Mouse (Mus musculus) heart, embryonic 11.5 days (tissue): Measurements from ENCODE around the gene Mcat. TPM values are rescaled to one million over a fixed set of nuclear protein-coding genes. Genes with fewer than 3 reads are reported as not detected.
A peak's percentile ranks its signal among the peaks of the same experiment; 100 is the strongest.

Experiments used
- ATAC-seq: fragments of 200-750 bp; cut with Nextera tagmentation; replicated peaks from 2 replicates; pipeline ENCODE4 v1.8.0; 2017; ENCODE audit warnings: moderate library complexity; ENCODE audit not compliant: insufficient number of reproducible peaks, low FRiP score, low TSS enrichment
- H3K27ac ChIP-seq: fragments of 300-500 bp; sonication (generic); 2 replicates; pipeline ENCODE4 v1.5.1; 2014; ENCODE audit warnings: mild to moderate bottlenecking, low read depth, low read length
- H3K27me3 ChIP-seq: fragments of 300-500 bp; sonication (generic); 2 replicates; pipeline ENCODE4 v1.6.1; 2014; ENCODE audit warnings: mild to moderate bottlenecking, low read length, mixed read lengths; ENCODE audit not compliant: control insufficient read depth, insufficient read depth
- H3K36me3 ChIP-seq: fragments of 300-500 bp; sonication (generic); 2 replicates; pipeline ENCODE4 v1.6.1; 2014; ENCODE audit warnings: mild to moderate bottlenecking, low read length, moderate library complexity, mixed read lengths; ENCODE audit not compliant: control insufficient read depth, insufficient read depth
- H3K4me1 ChIP-seq: fragments of 300-500 bp; sonication (generic); 2 replicates; pipeline ENCODE4 v1.6.1; 2014; ENCODE audit warnings: low read length; ENCODE audit not compliant: control insufficient read depth, insufficient read depth
- H3K4me2 ChIP-seq: fragments of 300-500 bp; sonication (generic); 2 replicates; pipeline ENCODE4 v1.6.1; 2014; ENCODE audit warnings: mild to moderate bottlenecking, moderate library complexity
- H3K4me3 ChIP-seq: fragments of 300-500 bp; sonication (generic); 2 replicates; pipeline ENCODE4 v1.5.1; 2014; ENCODE audit warnings: low read depth, low read length
- H3K9ac ChIP-seq: fragments of 300-500 bp; sonication (generic); 2 replicates; pipeline ENCODE4 v1.6.1; 2014; ENCODE audit warnings: mild to moderate bottlenecking, low read depth, low read length, moderate library complexity
- H3K9me3 ChIP-seq: fragments of 300-500 bp; sonication (generic); replicated peaks from 2 replicates; pipeline ENCODE4 v1.6.1; 2016; ENCODE audit warnings: low read length; ENCODE audit not compliant: control insufficient read depth
- WGBS: fragments of 180-500 bp; shearing (Covaris S2); extraction: QIAGEN DNeasy Blood & Tissue Kit; methylation state at CpG from one replicate; pipeline ENCODE4 v1.1.7; 2014; ENCODE audit not compliant: insufficient replicate concordance; 5-methylcytosine and 5-hydroxymethylcytosine counted together
- polyA plus RNA-seq: library from polyadenylated mRNA; unstranded; fragments of >200 nt; fragmentation: Nextera tagmentation; extraction: Ambion mirVana; gene quantifications from 2 replicates; pipeline ENCODE4 v1.2.1, GENCODE M21; 2014

Mcat gene
- polyA plus RNA-seq, 1 experiment from 2014 or later, result 28.3 TPM

DNA sequence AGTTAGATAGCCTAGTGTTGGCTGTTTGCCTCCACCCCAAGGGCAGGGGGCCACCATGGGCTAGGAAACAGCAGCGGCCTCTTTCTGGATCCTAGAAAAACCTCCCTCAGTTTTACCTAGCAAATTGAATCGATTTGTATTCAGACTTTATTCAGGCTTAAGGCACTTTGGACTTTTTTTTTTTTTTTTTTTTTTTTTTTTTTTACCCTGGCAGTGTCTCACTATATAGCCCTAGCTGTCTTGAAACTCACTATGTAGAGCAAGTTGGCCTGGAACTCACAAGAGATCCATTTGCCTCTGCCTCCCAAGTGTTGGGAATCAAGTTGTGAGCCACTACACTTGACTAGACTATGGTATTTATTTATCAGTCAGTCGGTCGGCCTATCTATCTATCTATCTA lies 33.2 kb upstream of the Mcat start:
- ATAC-seq, result no peak
- WGBS, result 85% methylated on average over 4 of the region's 4 CpGs
- no peak overlapping the region for H3K4me2 ChIP-seq

DNA sequence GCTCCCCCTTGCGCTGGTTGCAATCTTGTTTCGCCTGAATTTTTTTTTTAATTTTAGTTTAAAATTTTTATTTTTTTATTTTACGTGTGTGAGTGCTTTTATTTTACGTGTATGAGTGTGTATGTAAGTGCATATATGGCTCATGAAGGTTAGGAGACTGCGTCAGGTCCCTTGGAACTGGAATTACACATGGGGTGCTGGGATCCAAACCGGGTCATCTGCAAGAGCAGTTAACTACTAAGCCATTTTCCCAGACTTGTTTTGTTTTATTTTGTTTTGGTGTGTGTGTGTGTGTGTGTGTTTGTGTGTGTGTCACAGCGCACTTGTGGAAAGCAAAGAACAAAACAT lies 31.8 kb upstream of the Mcat start:
- H3K4me3 ChIP-seq, result peak overlapping the region; percentile 56
- WGBS, result 38% methylated on average over 7 of the region's 7 CpGs
- H3K36me3 ChIP-seq, result no peaks in the 10 kb centered on the region
- H3K27me3 ChIP-seq, result no peaks in the 10 kb centered on the region
- no peak for ATAC-seq
- no peaks in the 10 kb centered on the region for H3K9me3 ChIP-seq
- H3K9ac ChIP-seq, result peak overlapping the region; percentile 82
- peak overlapping the region; percentile 83 for H3K4me2 ChIP-seq
- 0 out of 2 replicates have a peak overlapping the region, but pooled peaks have one; percentile 73 for H3K27ac ChIP-seq
- peaks cover 20% of the 10 kb centered on the region for H3K4me1 ChIP-seq

More for the DNA sequence above, 33.2 kb upstream of the Mcat start:
- Histone ChIP-seq H3K27me3 (no peaks in the 10 kb centered on the region), H3K4me1 (peaks cover 17% of the 10 kb centered on the region), H3K27ac (no peak overlapping the region), H3K4me3 (no peak overlapping the region), H3K9me3 (no peaks in the 10 kb centered on the region), H3K9ac (no peak overlapping the region), H3K36me3 (no peaks in the 10 kb centered on the region)

DNA sequence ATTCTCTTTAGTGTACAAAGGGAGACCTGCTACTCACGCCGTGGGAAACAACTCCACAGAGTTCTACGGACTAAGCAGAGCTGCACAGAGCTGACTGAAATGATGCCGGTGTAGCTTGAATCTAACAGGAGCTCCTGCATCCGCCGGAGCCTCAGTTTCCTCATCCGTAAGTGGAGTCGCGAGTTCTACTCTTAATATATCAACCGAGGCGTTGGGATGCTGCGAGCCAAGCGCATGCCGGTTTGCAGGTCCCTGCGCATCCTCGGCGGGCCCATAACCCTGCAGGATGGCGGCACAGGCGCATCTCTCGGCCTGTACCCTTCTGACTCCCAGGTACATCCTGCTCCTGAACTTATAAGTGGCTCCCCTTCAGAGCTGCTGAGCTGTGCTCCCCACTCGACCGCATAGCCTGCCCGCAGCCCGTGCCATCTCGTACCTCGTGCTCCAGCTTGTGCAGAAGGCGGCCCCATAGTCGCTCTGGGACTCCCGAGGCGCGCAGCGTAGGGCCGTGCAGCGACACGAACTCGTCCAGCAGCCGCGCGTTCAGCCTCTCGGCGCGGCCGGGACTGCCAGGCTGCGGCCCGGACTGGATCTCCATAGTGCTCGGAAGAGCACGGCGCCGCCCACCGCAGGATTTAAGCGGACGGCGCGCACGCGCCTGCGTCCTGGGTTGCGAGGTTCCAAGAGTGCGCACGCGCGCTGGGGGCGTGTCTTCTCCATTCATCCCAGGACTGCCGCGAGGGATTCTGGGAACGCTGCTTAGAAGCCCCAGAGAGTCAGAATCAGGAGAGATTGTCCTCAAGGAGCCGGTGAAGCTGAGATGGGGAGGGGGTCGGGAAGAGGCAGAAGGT lies 31.2 kb upstream of the Mcat start, which contains the start of gene Ttll12:
Gene Ttll12, minus strand, starts transcription at position 645 of the 851 bp plus-strand sequence.
- no peaks in the 10 kb centered on the region for H3K9me3 ChIP-seq
- peak within 1 kb of the TSS; percentile 73 for H3K27ac ChIP-seq
- peak within 1 kb of the TSS; percentile 83 for H3K4me2 ChIP-seq
- under 1% methylated on average over 68 of the region's 68 CpGs for WGBS
- no peaks in the 10 kb centered on the region for H3K27me3 ChIP-seq
- H3K9ac ChIP-seq, result peak within 1 kb of the TSS; percentile 82
- H3K36me3 ChIP-seq, result no peaks in the 10 kb centered on the region
- peak within 1 kb of the TSS; percentile 56 for H3K4me3 ChIP-seq
- ATAC-seq, result peak; percentile 84
- H3K4me1 ChIP-seq, result peaks cover 20% of the 10 kb centered on the region

DNA sequence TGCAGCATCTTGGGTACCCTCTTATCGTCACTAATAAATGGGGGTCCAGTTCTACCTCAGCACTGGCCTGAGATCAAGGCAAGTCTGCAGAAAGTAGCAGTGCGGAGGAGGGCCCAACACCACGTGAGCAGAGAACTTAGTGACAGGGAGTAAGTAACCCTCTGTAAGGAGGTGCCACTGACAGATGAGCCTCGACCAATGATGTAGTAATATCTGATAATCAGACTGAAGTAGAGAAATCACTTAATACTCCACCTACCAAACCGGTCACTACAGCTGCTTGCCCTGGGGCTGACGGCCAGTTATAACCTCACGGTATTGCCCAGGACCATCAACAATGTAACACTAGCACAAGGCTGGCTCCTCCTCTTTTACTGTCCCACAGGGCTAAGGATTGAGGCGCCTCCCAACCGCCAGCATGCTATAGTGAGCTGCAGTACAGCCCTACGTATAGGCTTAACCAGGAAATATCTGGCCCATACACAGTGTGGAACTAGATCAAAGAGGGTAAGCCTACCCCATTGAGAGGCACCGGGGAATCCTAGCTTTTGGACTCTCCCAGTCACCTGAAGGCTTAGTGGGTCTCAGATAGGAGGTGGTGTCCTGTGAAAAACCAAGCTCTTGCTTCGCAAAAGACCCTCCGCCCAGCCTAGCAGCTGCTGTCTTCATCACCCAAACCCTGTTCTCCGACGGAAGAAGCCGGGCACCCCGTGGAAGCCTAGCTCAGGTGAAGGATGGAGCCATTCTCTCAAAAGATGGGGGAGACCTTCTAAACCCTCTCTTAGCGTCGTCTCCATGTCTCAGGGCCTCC lies 30.3 kb upstream of the Mcat start:
- no peaks in the 10 kb centered on the region for H3K9me3 ChIP-seq
- H3K9ac ChIP-seq, result peak overlapping the region; percentile 82
- H3K4me2 ChIP-seq, result peak overlapping the region; percentile 83
- WGBS, result 9% methylated on average over 19 of the region's 19 CpGs
- no peaks in the 10 kb centered on the region for H3K36me3 ChIP-seq
- peaks cover 20% of the 10 kb centered on the region for H3K4me1 ChIP-seq
- H3K4me3 ChIP-seq, result peak overlapping the region; percentile 56
- ATAC-seq, result peak; percentile 68
- peak overlapping the region; percentile 36 for H3K27ac ChIP-seq
- H3K27me3 ChIP-seq, result no peaks in the 10 kb centered on the region

DNA sequence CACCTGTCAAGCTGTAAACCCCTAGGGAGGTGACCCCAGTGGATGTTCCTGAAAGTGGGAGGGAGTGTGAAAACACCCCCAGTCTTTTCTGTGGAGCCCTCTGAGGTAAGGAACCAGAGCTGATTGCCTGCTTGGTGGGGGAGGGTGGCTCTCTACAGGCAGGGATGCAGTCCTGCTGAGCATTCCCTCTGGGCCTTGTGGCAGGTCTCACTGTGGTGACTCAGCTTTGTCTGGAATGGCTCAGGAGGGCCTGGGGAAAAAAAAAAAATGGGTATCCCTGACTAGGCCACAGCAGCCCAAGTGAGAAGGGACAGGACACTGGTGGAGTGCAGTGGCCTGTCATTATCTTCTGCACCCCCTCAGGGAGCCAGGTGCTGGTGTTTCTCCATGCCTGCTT lies 29.6 kb upstream of the Mcat start:
- Histone ChIP-seq H3K4me3 (peak overlapping the region; percentile 56), H3K4me2 (peak overlapping the region; percentile 83), H3K4me1 (peaks cover 20% of the 10 kb centered on the region), H3K9me3 (no peaks in the 10 kb centered on the region), H3K36me3 (0 out of 2 replicates have a peak, but pooled peaks cover under 1% of the 10 kb centered on the region), H3K9ac (peak overlapping the region; percentile 82), H3K27ac (peak overlapping the region; percentile 36), H3K27me3 (no peaks in the 10 kb centered on the region)
- ATAC-seq, result no peak

DNA sequence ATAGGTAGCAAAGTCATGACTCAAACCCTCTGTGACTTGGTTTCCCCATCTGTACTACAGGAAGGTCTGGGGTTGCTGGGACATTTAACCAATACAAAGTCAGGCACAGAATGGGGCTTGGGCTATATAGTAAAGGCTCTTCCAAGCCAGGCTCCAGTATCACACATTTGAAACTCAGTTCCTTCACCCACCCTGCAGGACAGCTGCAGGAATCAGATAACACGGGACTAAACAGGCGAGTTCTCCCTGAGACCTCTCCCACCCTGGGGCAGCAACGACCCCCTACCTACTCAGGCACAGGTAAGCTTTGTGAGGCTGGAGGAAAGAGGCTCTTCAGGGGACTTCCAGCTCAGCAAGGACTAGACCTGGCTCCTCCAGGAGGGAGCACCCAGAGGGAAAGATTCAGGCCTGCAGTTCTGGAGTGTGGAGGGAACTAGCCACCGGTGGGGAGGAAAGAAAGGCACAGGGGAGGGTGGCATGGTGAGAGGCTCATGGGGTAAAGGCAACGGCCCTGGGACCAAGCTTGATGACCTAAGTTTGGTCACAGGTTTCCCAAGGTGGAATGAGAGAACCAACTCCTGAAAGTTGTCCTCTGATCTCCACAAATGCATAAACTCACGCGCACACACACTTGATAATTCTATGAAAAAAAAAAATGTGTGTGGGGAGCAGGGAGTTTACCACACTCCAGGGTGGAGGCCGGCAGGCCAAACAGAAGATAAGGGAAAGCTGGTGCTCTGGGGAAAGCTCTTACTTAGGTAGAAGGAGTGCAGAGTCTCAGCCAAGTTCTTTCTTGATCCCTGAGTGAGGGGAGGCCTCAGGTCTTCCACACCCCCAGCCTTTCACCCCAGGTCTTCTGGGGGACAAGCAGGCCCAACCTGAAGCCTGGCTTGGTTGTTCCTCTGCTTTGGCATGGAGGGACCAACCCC lies 28.9 kb upstream of the Mcat start:
- H3K9me3 ChIP-seq, result no peaks in the 10 kb centered on the region
- peak overlapping the region; percentile 83 for H3K4me2 ChIP-seq
- H3K9ac ChIP-seq, result peak overlapping the region; percentile 82; the same call in 1 of the 2 replicates
- no peaks in the 10 kb centered on the region for H3K27me3 ChIP-seq
- peak overlapping the region; percentile 56; the same call in 1 of the 2 replicates for H3K4me3 ChIP-seq
- H3K36me3 ChIP-seq, result peaks cover 3% of the 10 kb centered on the region; the same call in 1 of the 2 replicates
- H3K4me1 ChIP-seq, result peaks cover 20% of the 10 kb centered on the region
- WGBS, result 40% methylated on average over 8 of the region's 8 CpGs
- no peak for ATAC-seq
- peak overlapping the region; percentile 67 for H3K27ac ChIP-seq

DNA sequence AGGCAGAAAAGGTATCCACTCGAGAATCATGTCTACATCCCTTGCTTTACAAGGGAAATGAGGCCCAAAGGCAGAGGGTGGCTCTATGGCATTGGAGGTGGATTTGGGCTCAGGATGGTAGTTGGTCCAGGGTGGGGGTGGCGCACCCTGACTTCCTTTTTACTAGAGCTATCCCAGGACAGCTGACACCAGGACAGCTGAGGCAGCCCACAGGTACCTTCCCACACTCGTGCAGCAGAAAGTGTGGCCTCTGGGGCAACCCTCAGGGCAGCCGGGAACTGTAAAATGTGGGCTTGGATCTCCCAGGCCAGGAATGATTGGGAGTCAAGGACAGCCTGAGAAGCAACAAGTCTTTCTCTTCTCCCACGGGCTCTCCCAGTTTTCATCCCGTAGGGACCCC lies 28.2 kb upstream of the Mcat start:
- H3K4me1 ChIP-seq, result peaks cover 20% of the 10 kb centered on the region
- H3K4me2 ChIP-seq, result peak overlapping the region; percentile 17; the same call in 1 of the 2 replicates
- peaks cover 9% of the 10 kb centered on the region for H3K36me3 ChIP-seq
- no peak overlapping the region for H3K27ac ChIP-seq
- H3K27me3 ChIP-seq, result no peaks in the 10 kb centered on the region
- H3K9me3 ChIP-seq, result no peaks in the 10 kb centered on the region
- H3K4me3 ChIP-seq, result no peak overlapping the region
- H3K9ac ChIP-seq, result 0 out of 2 replicates have a peak overlapping the region, but pooled peaks have one; percentile 29
- 82% methylated on average over 6 of the region's 6 CpGs for WGBS
- ATAC-seq, result no peak

DNA sequence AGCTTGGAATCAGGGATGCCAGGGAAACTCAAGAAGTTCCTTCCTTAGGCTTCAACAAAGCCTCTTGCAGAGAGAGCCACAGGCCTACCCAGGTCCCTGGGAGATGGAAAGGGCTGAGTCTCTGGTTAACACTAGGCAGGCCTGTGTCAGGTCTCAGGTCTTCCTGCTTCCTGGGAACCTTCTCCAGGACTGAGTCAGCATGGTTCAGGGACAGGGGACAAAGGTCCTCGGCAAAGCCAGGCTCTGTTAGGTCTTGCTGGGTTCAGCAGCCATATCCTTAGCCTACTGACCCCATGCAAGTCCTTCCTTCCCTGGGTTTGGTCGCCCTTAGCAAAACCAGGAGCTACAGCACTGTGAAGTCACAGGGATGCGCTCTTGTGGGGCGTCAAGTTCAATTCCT lies 27.3 kb upstream of the Mcat start:
- WGBS, result 86% methylated on average over 4 of the region's 4 CpGs
- Histone ChIP-seq H3K27ac (no peak overlapping the region), H3K4me1 (peaks cover 20% of the 10 kb centered on the region)

More for the DNA sequence above, 27.3 kb upstream of the Mcat start:
- H3K9me3 ChIP-seq, result peaks cover 4% of the 10 kb centered on the region
- peaks cover 18% of the 10 kb centered on the region for H3K36me3 ChIP-seq
- H3K4me2 ChIP-seq, result no peak overlapping the region; the same call in 1 of the 2 replicates
- no peaks in the 10 kb centered on the region for H3K27me3 ChIP-seq
- no peak for ATAC-seq
- no peak overlapping the region for H3K4me3 ChIP-seq
- H3K9ac ChIP-seq, result no peak overlapping the region
